Mouse (Mus musculus): ENCODE measurements around the gene Cnnm4. TPM values are rescaled to one million over a fixed set of nuclear protein-coding genes. Genes with fewer than 3 reads are reported as not detected.
A peak's percentile ranks its signal among the peaks of the same experiment; 100 is the strongest.

Cnnm4 gene
- total RNA-seq, 4 experiments from 2014 or later, result 11.7 to 13.7 (median 12.2) TPM

- DNase-seq (ENCODE audit: low spot score in 2 of 2), result no peak
Observed at GRCm38 (mm10) chr1:36472106-36472440, 653 bp downstream of the Cnnm4 start.

GRCm38 (mm10) chr1:36473211-36473780 lies 1.9 kb downstream of the Cnnm4 start:
- DNase-seq (ENCODE audit: low spot score in 2 of 2), result no peak

GRCm38 (mm10) chr1:36474646-36475045 lies 3.2 kb downstream of the Cnnm4 start:
- no peak for DNase-seq (ENCODE audit: low spot score in 2 of 2)

- DNase-seq (ENCODE audit: low spot score in 2 of 2), result no peak
Observed at GRCm38 (mm10) chr1:36475480-36476110, 4.2 kb downstream of the Cnnm4 start.

GRCm38 (mm10) chr1:36476426-36476825 lies 5.0 kb downstream of the Cnnm4 start:
- DNase-seq (ENCODE audit: low spot score in 2 of 2), result no peak

GRCm38 (mm10) chr1:36478343-36478795 lies 6.9 kb downstream of the Cnnm4 start:
- no peak for DNase-seq (ENCODE audit: low spot score in 2 of 2)

GRCm38 (mm10) chr1:36479903-36480899 lies 8.8 kb downstream of the Cnnm4 start:
- DNase-seq (ENCODE audit: low spot score in 2 of 2), result no peak

GRCm38 (mm10) chr1:36483825-36484224 lies 12.4 kb downstream of the Cnnm4 start:
- DNase-seq (ENCODE audit: low spot score in 2 of 2), result no peak

GRCm38 (mm10) chr1:36485080-36485479 lies 13.7 kb downstream of the Cnnm4 start:
- DNase-seq (ENCODE audit: low spot score in 2 of 2), result no peak

- no peak for DNase-seq (ENCODE audit: low spot score in 2 of 2)
Observed at GRCm38 (mm10) chr1:36487111-36487510, 15.7 kb downstream of the Cnnm4 start.

- DNase-seq (ENCODE audit: low spot score in 2 of 2), result no peak
Observed at GRCm38 (mm10) chr1:36489661-36490060, 18.2 kb downstream of the Cnnm4 start.

GRCm38 (mm10) chr1:36492416-36493139 lies 21.2 kb downstream of the Cnnm4 start:
- DNase-seq (ENCODE audit: low spot score in 2 of 2), result no peak

GRCm38 (mm10) chr1:36493299-36493698 lies 21.9 kb downstream of the Cnnm4 start:
- no peak for DNase-seq (ENCODE audit: low spot score in 2 of 2)

- no peak for DNase-seq (ENCODE audit: low spot score in 2 of 2)
Observed at GRCm38 (mm10) chr1:36496719-36497118, 25.3 kb downstream of the Cnnm4 start.

GRCm38 (mm10) chr1:36497312-36497711 lies 25.9 kb downstream of the Cnnm4 start:
- no peak for DNase-seq (ENCODE audit: low spot score in 2 of 2)

GRCm38 (mm10) chr1:36501261-36501660 lies 29.8 kb downstream of the Cnnm4 start:
- DNase-seq (ENCODE audit: low spot score in 2 of 2), result peak in 1 of 2 experiments; percentile 74

GRCm38 (mm10) chr1:36508238-36508637 lies 36.8 kb downstream of the Cnnm4 start:
- no peak for DNase-seq (ENCODE audit: low spot score in 2 of 2)

GRCm38 (mm10) chr1:36511289-36512021 lies 40.0 kb downstream of the Cnnm4 start, which contains the start of gene Cnnm3:
Gene Cnnm3, plus strand, starts transcription at chr1:36511867.
- DNase-seq (ENCODE audit: low spot score in 2 of 2), result peak; percentile 98 to 99

GRCm38 (mm10) chr1:36512089-36512965 lies 40.9 kb downstream of the Cnnm4 start:
- peak; percentile 31 to 60 for DNase-seq (ENCODE audit: low spot score in 2 of 2)

- DNase-seq (ENCODE audit: low spot score in 2 of 2), result no peak
Observed at GRCm38 (mm10) chr1:36512966-36513280, 41.5 kb downstream of the Cnnm4 start.
